Mouse (Mus musculus): Measurements from ENCODE around the gene Ilvbl. TPM values are rescaled to one million over a fixed set of nuclear protein-coding genes. Genes with fewer than 3 reads are reported as not detected.

The Ilvbl gene
- polyA plus RNA-seq, 1 experiment from 2014 or later = 29.8 TPM

DNA sequence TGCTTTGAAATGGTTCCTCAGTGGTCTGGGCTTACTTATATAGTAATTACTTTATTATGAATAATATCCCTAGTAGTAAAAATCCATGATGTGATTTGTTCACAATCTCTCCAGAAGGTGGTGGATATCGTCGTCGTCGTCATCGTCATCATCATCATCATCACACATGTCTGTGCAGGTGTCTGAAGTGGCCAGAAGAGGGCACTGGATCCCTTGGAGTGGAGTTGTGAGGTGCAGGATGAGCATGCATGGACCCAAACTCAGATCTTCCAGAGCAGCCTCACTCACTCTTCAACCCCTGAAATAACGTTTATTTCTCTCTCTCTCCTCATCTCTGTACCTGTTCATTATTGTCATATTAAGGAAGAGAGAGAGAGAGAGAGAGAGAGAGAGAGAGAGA is 58.2 kb downstream of the Ilvbl start:
- no peaks in the 10 kb centered on the region for H3K36me3 ChIP-seq (ENCODE audit: control insufficient read depth, insufficient read depth, low read length)
- no peaks in the 10 kb centered on the region for H3K4me1 ChIP-seq (ENCODE audit: control insufficient read depth, insufficient read depth, low read length)
- no peak overlapping the region for H3K4me3 ChIP-seq (ENCODE audit: low read depth, low read length)
- no peaks in the 10 kb centered on the region for H3K9me3 ChIP-seq (replicated peaks; ENCODE audit: control insufficient read depth, low read length)
- H3K27ac ChIP-seq (ENCODE audit: low read depth, low read length) = no peak overlapping the region
- H3K4me2 ChIP-seq = no peak overlapping the region; the same call in 1 of the 2 replicates
- H3K9ac ChIP-seq (ENCODE audit: low read depth, low read length) = no peak overlapping the region
- H3K27me3 ChIP-seq (ENCODE audit: control insufficient read depth, insufficient read depth, low read length) = no peaks in the 10 kb centered on the region
- no peak for ATAC-seq (replicated peaks; ENCODE audit: insufficient number of reproducible peaks, low FRiP score, low TSS enrichment)
- 24% methylated on average over 6 of the region's 6 CpGs for WGBS (ENCODE audit: insufficient replicate concordance)

Small RNA genes lying within 50 kb of the gene (microRNA-seq; reads per million reads assigned to microRNA genes)
- not detected for gene Gm27541 (ENCODE audit: borderline number of aligned reads)

Other genes starting within 250 kb of the Ilvbl start
- 32.4 and 36.1 TPM in 2 replicates for gene Agpat3, start 221.9 kb upstream of the Ilvbl start, polyA plus RNA-seq (2014; fragmentation: Nextera tagmentation; extraction: Ambion mirVana)
- gene Rrp1, start 161.3 kb upstream of the Ilvbl start, polyA plus RNA-seq (2014; fragmentation: Nextera tagmentation; extraction: Ambion mirVana) = 176 and 204 TPM in 2 replicates
- gene Cstb, start 148.7 kb upstream of the Ilvbl start, polyA plus RNA-seq (2014; fragmentation: Nextera tagmentation; extraction: Ambion mirVana) = 122 and 123 TPM in 2 replicates
- gene Pdxk, start 109.4 kb upstream of the Ilvbl start, polyA plus RNA-seq (2014; fragmentation: Nextera tagmentation; extraction: Ambion mirVana) = 4.2 and 4.3 TPM in 2 replicates
- not detected in 2 replicates for gene Olfr1358, start 56.9 kb upstream of the Ilvbl start, polyA plus RNA-seq (2014; fragmentation: Nextera tagmentation; extraction: Ambion mirVana)
- gene Syde1, start 17.6 kb downstream of the Ilvbl start, polyA plus RNA-seq (2014; fragmentation: Nextera tagmentation; extraction: Ambion mirVana) = 15.7 and 17.9 TPM in 2 replicates
- gene Olfr1357, start 43.7 kb downstream of the Ilvbl start, polyA plus RNA-seq (2014; fragmentation: Nextera tagmentation; extraction: Ambion mirVana) = not detected in 2 replicates
- gene Casp14, start 143.9 kb downstream of the Ilvbl start, polyA plus RNA-seq (2014; fragmentation: Nextera tagmentation; extraction: Ambion mirVana) = not detected in 2 replicates
- gene Ccdc105, start 178.7 kb downstream of the Ilvbl start, polyA plus RNA-seq (2014; fragmentation: Nextera tagmentation; extraction: Ambion mirVana) = 0.11 TPM in 1 of 2 replicates, not detected in the other
- 0.35 and 0.43 TPM in 2 replicates for gene Slc1a6, start 206.2 kb downstream of the Ilvbl start, polyA plus RNA-seq (2014; fragmentation: Nextera tagmentation; extraction: Ambion mirVana)